Mouse (Mus musculus) hindbrain, embryonic 14.5 days (tissue): ENCODE data around the gene Brinp3. TPM values are rescaled to one million over a fixed set of nuclear protein-coding genes. Genes with fewer than 3 reads are reported as not detected.

ENCODE experiments used
- ATAC-seq: fragments of 200-750 bp; cut with Nextera tagmentation; 2 replicates; pipeline ENCODE4 v1.8.0; 2017; ENCODE audit warnings: moderate number of reproducible peaks, mild to moderate bottlenecking, moderate TSS enrichment, moderate library complexity; ENCODE audit not compliant: low FRiP score
- DNase-seq: peaks from one replicate; pipeline ENCODE4 v3.0.0-alpha.2; 2015; ENCODE audit warnings: low spot score
- H3K27ac ChIP-seq: fragments of 300-500 bp; sonication (generic); 2 replicates; pipeline ENCODE4 v1.5.1; 2014; ENCODE audit warnings: mild to moderate bottlenecking, moderate library complexity
- H3K27me3 ChIP-seq: fragments of 300-500 bp; sonication (generic); 2 replicates; pipeline ENCODE4 v1.6.1; 2014; ENCODE audit warnings: mild to moderate bottlenecking, low read length, mixed read lengths; ENCODE audit not compliant: control insufficient read depth, insufficient read depth
- H3K36me3 ChIP-seq: fragments of 300-500 bp; sonication (generic); replicated peaks from 2 replicates; pipeline ENCODE4 v1.6.1; 2014; ENCODE audit not compliant: control insufficient read depth, insufficient read depth
- H3K4me1 ChIP-seq: fragments of 300-500 bp; sonication (generic); replicated peaks from 2 replicates; pipeline ENCODE4 v1.6.1; 2014; ENCODE audit warnings: antibody characterized with exemption, low read length, mixed read lengths; ENCODE audit not compliant: control insufficient read depth, insufficient read depth
- H3K4me2 ChIP-seq: fragments of 300-500 bp; sonication (generic); replicated peaks from 2 replicates; pipeline ENCODE4 v1.6.1; 2014; ENCODE audit warnings: mild to moderate bottlenecking, moderate library complexity
- H3K4me3 ChIP-seq: fragments of 300-500 bp; sonication (generic); replicated peaks from 2 replicates; pipeline ENCODE4 v1.5.1; 2014; ENCODE audit warnings: mild to moderate bottlenecking, low read length
- H3K9ac ChIP-seq: fragments of 300-500 bp; sonication (generic); 2 replicates; pipeline ENCODE4 v1.6.1; 2014
- H3K9me3 ChIP-seq: fragments of 300-500 bp; sonication (generic); 2 replicates; pipeline ENCODE4 v1.6.1; 2016; ENCODE audit warnings: low read length; ENCODE audit not compliant: control insufficient read depth
- WGBS: fragments of 180-500 bp; shearing (Covaris S2); extraction: QIAGEN DNeasy Blood & Tissue Kit; methylation state at CpG from one replicate; pipeline ENCODE4 v1.1.7; 2014; 5-methylcytosine and 5-hydroxymethylcytosine counted together
- polyA plus RNA-seq: library from polyadenylated mRNA; unstranded; fragments of >200 nt; fragmentation: Nextera tagmentation; extraction: Ambion mirVana; gene quantifications from 2 replicates; pipeline ENCODE4 v1.2.1, GENCODE M21; 2014

The Brinp3 gene
- polyA plus RNA-seq, 1 experiment from 2014 or later = 33.8 TPM

DNA sequence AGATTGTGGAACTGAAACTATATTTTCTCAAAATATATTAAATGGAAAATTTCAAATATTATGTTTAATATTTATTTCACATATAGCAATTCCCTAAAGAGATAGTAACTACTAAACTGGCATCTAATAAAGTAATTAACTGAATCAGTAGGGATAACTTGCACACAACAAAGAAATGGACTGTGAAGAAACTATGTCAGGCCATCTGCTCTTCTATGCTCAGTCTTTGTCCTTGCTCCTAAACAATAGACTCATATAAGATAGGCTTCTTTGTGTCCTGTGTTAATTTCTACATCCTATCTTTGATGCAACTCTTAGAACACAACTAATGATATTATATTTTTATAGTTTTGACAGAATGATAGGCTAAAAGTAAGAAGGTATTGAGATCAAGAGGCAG lies 256.5 kb downstream of the Brinp3 start:
- ATAC-seq (no peak), DNase-seq (peak; percentile 21)
- Histone ChIP-seq H3K9ac (no peak overlapping the region), H3K27me3 (no peaks in the 10 kb centered on the region), H3K36me3 (no peaks in the 10 kb centered on the region), H3K4me1 (no peaks in the 10 kb centered on the region), H3K9me3 (no peaks in the 10 kb centered on the region), H3K27ac (no peak overlapping the region), H3K4me2 (no peak overlapping the region), H3K4me3 (no peak overlapping the region)

DNA sequence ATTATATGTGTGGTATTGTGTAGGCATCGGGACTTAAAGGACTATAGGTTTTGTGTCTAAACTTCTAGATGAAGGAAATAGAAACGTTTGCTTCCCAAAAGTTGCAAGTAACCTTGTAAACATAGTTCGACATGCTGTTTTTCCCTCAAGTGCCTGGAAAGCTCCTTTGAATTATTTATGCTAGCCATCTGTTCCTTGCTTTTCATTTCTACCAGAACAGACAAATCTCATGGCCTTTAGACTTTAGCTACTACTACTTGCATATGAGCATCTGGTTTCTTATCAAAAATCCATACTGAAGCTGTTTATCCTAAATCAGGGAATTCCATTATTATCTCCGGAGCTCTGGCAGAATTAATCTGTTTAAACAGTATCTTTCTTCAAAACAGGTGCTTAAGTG lies 288.7 kb downstream of the Brinp3 start:
- ATAC-seq = no peak
- 57% methylated on average over 4 of the region's 4 CpGs for WGBS
- H3K4me3 ChIP-seq = no peak overlapping the region
- no peak overlapping the region for H3K4me2 ChIP-seq
- no peaks in the 10 kb centered on the region for H3K9me3 ChIP-seq
- no peak overlapping the region for H3K27ac ChIP-seq
- H3K4me1 ChIP-seq = no peaks in the 10 kb centered on the region
- H3K27me3 ChIP-seq = no peaks in the 10 kb centered on the region
- H3K36me3 ChIP-seq = no peaks in the 10 kb centered on the region
- H3K9ac ChIP-seq = no peak overlapping the region
- DNase-seq = no peak

DNA sequence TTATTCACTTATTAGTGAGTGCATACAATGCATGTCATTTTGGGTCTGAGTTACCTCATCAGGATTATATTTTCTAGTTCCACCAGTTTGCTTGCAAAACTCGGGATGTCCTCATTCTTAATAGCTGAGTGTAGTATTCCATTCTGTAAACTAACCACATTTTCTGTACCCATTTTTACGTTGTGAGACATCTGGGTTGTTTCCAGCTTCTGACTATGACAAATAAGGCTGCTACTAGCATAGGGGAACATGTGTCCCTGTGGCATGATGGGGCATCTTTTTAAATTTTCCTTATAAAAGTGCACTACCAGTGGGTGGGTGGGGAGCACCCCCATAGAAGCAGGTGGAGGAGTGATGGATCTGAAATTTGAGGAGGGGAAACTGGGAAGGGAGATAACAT lies 292.7 kb downstream of the Brinp3 start:
- DNase-seq (no peak), ATAC-seq (no peak)
- H3K27ac ChIP-seq = no peak overlapping the region
- no peak overlapping the region for H3K4me3 ChIP-seq
- H3K9ac ChIP-seq = no peak overlapping the region
- no peaks in the 10 kb centered on the region for H3K36me3 ChIP-seq
- no peaks in the 10 kb centered on the region for H3K27me3 ChIP-seq
- no peaks in the 10 kb centered on the region for H3K4me1 ChIP-seq
- 69% methylated on average over 2 of the region's 2 CpGs for WGBS
- no peaks in the 10 kb centered on the region for H3K9me3 ChIP-seq
- H3K4me2 ChIP-seq = no peak overlapping the region

DNA sequence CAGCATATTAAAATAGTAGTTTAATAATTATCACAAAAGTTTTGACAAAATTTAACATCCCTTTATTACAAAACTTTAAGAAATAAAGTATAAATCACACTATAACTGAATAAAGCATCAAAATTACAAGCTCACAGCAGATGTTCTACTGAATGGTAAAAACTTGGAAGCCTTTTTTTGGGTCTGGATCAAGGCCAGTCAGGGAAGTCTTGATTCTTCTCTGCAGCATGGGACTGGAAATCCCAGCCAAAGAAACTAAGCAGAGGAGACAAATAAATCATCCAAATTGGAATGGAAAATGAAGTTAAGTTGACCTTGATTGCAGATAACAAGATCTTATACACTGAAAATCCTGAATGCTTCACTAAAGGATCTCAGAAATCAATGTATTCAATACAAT lies 298.3 kb downstream of the Brinp3 start:
- Histone ChIP-seq H3K27me3 (no peaks in the 10 kb centered on the region), H3K4me2 (no peak overlapping the region), H3K9me3 (no peaks in the 10 kb centered on the region), H3K4me1 (no peaks in the 10 kb centered on the region), H3K4me3 (no peak overlapping the region), H3K9ac (no peak overlapping the region), H3K27ac (no peak overlapping the region), H3K36me3 (no peaks in the 10 kb centered on the region)
- ATAC-seq (no peak), DNase-seq (no peak)

DNA sequence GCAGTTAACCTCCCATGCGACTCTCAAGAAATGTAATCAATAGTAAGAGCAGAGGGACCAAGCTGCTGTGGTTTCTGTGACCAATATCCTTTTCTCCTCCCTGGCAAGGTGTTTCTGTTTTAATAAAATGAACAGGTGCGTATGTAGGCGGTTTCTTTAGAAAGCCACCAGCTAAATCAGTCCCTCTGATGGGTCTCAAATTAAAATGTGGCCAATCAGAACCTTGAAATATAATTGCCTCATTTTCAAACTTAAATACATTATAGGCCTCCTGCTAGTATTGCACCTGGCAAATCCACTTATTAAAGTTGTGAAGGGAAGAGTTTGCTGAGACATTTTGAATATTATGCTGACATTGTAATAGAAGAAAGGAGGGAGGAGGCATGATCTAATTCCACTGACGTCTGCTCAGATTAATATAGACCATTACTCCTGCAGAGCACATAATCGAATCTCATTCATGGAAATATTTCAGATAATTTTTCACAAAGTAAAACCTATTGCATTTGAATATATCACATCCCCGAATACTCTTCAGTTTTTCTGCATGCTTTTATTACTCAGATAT lies 305.5 kb downstream of the Brinp3 start:
- Histone ChIP-seq H3K36me3 (no peaks in the 10 kb centered on the region), H3K27ac (no peak overlapping the region), H3K27me3 (no peaks in the 10 kb centered on the region), H3K4me2 (no peak overlapping the region), H3K4me1 (no peaks in the 10 kb centered on the region), H3K9ac (no peak overlapping the region), H3K4me3 (no peak overlapping the region), H3K9me3 (no peaks in the 10 kb centered on the region)
- ATAC-seq = no peak
- 69% methylated on average over 6 of the region's 6 CpGs for WGBS
- DNase-seq = no peak

DNA sequence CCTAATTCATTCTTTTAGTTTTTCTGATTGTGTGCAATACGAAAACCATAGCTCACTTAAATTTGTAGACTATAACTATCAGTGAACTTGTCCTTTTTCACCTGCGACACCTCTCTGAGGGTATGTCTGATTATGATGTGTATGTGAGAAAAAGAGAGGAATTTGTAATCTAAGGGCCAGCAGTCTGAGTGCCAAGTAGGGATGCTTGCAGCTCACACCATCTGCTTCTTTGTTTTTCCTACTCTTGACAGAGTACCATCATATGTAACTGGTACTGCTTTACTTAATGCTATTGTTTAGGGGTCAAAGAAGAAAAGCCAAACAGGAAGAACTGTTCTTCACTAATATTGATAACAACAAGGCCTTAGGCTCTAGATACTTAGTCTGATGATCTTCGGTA lies 307.3 kb downstream of the Brinp3 start:
- DNase-seq (no peak), ATAC-seq (no peak)
- Histone ChIP-seq H3K27me3 (no peaks in the 10 kb centered on the region), H3K4me1 (no peaks in the 10 kb centered on the region), H3K9ac (no peak overlapping the region), H3K4me2 (no peak overlapping the region), H3K4me3 (no peak overlapping the region), H3K9me3 (no peaks in the 10 kb centered on the region), H3K36me3 (no peaks in the 10 kb centered on the region), H3K27ac (no peak overlapping the region)
- WGBS = 96% methylated on average over 3 of the region's 3 CpGs

DNA sequence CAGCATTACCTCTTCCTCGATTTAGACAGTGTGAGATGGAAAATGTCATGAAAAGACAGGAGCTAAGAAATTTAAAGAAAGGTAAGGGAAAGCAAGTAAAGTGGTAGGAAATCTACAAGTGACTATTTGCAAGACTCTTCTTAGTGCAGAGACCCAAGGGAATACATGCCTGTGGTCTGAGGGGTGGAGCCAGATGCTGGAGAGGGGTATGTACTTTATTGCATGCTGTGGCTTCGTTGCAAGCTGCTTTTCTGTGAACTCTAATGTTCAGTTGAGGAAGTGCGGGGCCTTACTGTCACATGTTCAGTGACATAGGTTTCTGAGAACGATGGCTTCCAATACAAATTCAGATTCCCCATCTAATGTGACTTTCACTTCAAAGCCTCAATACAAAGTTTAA lies 313.2 kb downstream of the Brinp3 start:
- Histone ChIP-seq H3K27ac (no peak overlapping the region), H3K9me3 (no peaks in the 10 kb centered on the region), H3K36me3 (no peaks in the 10 kb centered on the region), H3K4me1 (no peaks in the 10 kb centered on the region), H3K9ac (no peak overlapping the region), H3K27me3 (no peaks in the 10 kb centered on the region), H3K4me3 (no peak overlapping the region), H3K4me2 (no peak overlapping the region)
- no peak for DNase-seq
- no peak for ATAC-seq
- WGBS = 89% methylated on average over 4 of the region's 4 CpGs

DNA sequence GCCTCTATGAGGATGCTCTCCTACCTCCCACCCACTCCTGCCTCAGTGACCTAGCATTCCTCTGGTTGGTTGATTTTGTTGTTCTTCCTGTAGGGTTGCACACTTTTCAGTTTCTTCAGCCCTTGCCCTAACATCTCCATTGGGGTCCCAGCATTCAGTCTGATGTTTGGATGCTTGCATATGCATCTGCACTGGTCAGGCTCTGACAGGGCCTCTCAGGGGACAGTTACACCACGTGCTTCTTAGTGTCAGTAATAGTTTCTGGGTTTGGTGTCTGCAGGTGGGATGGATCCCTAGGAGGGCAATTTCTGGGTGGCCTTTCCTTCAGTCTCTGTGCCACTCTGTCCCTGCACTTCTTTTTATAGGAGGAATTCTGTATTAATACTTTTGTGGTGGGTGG lies 339.3 kb downstream of the Brinp3 start:
- no peak overlapping the region for H3K9ac ChIP-seq
- H3K27me3 ChIP-seq = no peaks in the 10 kb centered on the region
- no peak overlapping the region for H3K27ac ChIP-seq
- no peak overlapping the region for H3K4me2 ChIP-seq
- DNase-seq (no peak), ATAC-seq (0 out of 2 replicates have a peak, but pooled peaks have one; percentile 31)
- WGBS = 14% methylated on average over 1 of the region's 1 CpGs
- no peak overlapping the region for H3K4me3 ChIP-seq
- H3K36me3 ChIP-seq = no peaks in the 10 kb centered on the region
- no peaks in the 10 kb centered on the region for H3K4me1 ChIP-seq
- H3K9me3 ChIP-seq = no peaks in the 10 kb centered on the region

DNA sequence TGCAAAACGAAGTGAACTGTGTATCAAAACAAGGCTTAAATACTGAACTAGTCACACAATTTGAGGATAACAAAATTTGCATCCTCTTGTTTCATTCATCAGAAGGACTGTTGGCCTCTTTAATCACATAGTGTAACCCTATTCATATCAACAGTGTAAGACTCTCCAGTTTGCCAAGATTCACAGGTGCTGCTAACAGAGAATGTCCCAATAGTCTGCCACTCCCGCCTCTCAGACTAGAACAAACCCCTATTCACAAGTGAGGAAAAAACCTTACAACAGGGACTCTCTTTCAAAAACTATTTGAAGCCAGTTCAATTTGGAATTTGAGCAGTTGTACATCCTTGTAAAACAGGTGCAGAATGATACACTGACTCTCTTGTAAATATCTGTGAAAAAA lies 349.5 kb downstream of the Brinp3 start:
- Histone ChIP-seq H3K4me3 (no peak overlapping the region), H3K36me3 (no peaks in the 10 kb centered on the region), H3K9me3 (no peaks in the 10 kb centered on the region), H3K4me2 (no peak overlapping the region), H3K27me3 (no peaks in the 10 kb centered on the region), H3K4me1 (no peaks in the 10 kb centered on the region), H3K27ac (no peak overlapping the region), H3K9ac (no peak overlapping the region)
- ATAC-seq (no peak), DNase-seq (no peak)
- 70% methylated on average over 2 of the region's 2 CpGs for WGBS

DNA sequence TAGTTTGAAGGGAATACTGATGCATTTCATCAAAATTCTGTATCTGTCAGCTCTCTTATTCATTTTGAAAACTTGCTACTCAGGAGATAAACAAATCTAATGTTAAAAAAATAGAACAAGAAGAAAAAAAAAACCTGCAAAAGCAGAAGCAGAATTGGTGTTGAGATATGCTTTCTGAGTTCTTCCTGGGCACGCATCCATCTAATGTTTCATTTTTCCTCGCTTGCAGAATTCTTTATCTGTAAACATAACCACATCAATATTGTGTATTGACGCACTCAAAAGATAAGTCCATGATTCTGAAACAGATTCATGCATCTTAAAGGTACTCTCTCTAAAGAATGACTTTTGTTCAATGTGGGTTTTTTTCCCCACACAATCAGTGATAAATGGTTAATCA lies 354.3 kb downstream of the Brinp3 start:
- Histone ChIP-seq H3K4me2 (no peak overlapping the region), H3K4me3 (no peak overlapping the region), H3K4me1 (no peaks in the 10 kb centered on the region), H3K27me3 (no peaks in the 10 kb centered on the region), H3K27ac (no peak overlapping the region), H3K36me3 (no peaks in the 10 kb centered on the region), H3K9ac (no peak overlapping the region), H3K9me3 (no peaks in the 10 kb centered on the region)
- DNase-seq (no peak), ATAC-seq (no peak)
- WGBS = 87% methylated on average over 3 of the region's 3 CpGs
